Mouse (Mus musculus) E14TG2a.4 (cell line): ENCODE data around the gene Efcab10.

Experiments used
- H3K27me3 ChIP-seq: 2 replicates; pipeline ENCODE4 v1.6.1; 2014; ENCODE audit warnings: low read length, control low read depth; ENCODE audit not compliant: insufficient read depth
- H3K36me3 ChIP-seq: 2 replicates; pipeline ENCODE4 v1.6.1; 2014; ENCODE audit warnings: low read length, control low read depth; ENCODE audit not compliant: insufficient read depth
- H3K4me1 ChIP-seq: replicated peaks from 2 replicates; pipeline ENCODE4 v1.6.1; 2014; ENCODE audit warnings: low read depth, low read length, control low read depth
- H3K4me3 ChIP-seq: replicated peaks from 2 replicates; pipeline ENCODE4 v1.5.1; 2014; ENCODE audit warnings: mild to moderate bottlenecking, low read length
- H3K9me3 ChIP-seq: 2 replicates; pipeline ENCODE4 v1.6.1; 2014; ENCODE audit warnings: low read length, control low read depth
- CTCF ChIP-seq: conservative IDR thresholded peaks from 2 replicates; pipeline ENCODE4 v1.5.1; 2014; ENCODE audit warnings: low read length
- NANOG ChIP-seq: IDR thresholded peaks from 2 replicates; pipeline ENCODE4 v1.6.1; 2014; ENCODE audit warnings: borderline replicate concordance, low read length, mixed read lengths
- POU5F1 ChIP-seq: IDR thresholded peaks from 2 replicates; pipeline ENCODE4 v1.6.1; 2014; ENCODE audit warnings: low read length, borderline replicate concordance

Gene Efcab10

GRCm38 (mm10) chr12:33404996-33405395, 10.3 kb downstream of the Efcab10 start:
- Histone ChIP-seq H3K9me3 (no peaks in the 10 kb centered on the region), H3K27me3 (no peaks in the 10 kb centered on the region), H3K4me3 (no peak overlapping the region), H3K4me1 (peaks cover 16% of the 10 kb centered on the region), H3K36me3 (no peaks in the 10 kb centered on the region)
- TF ChIP-seq POU5F1 (no peak), CTCF (no peak), NANOG (no peak)

- TF ChIP-seq NANOG = no peak
- no peak for TF ChIP-seq POU5F1
- no peak for TF ChIP-seq CTCF
- Histone ChIP-seq H3K4me3 (no peak overlapping the region), H3K27me3 (no peaks in the 10 kb centered on the region), H3K36me3 (no peaks in the 10 kb centered on the region), H3K9me3 (no peaks in the 10 kb centered on the region), H3K4me1 (peaks cover 16% of the 10 kb centered on the region)
These were observed 10.9 kb downstream of the Efcab10 start for GRCm38 (mm10) chr12:33405398-33406026.

GRCm38 (mm10) chr12:33411580-33412151, 17.0 kb downstream of the Efcab10 start:
- H3K4me3 ChIP-seq = no peak overlapping the region
- no peaks in the 10 kb centered on the region for H3K9me3 ChIP-seq
- no peaks in the 10 kb centered on the region for H3K27me3 ChIP-seq
- no peak for TF ChIP-seq NANOG
- no peak for TF ChIP-seq POU5F1
- peak; percentile 36 for TF ChIP-seq CTCF
- H3K36me3 ChIP-seq = no peaks in the 10 kb centered on the region
- H3K4me1 ChIP-seq = no peaks in the 10 kb centered on the region

- TF ChIP-seq NANOG (no peak), POU5F1 (no peak), CTCF (peak; percentile 56)
- peaks cover 43% of the 10 kb centered on the region for H3K4me1 ChIP-seq
- H3K4me3 ChIP-seq = no peak overlapping the region
- no peaks in the 10 kb centered on the region for H3K27me3 ChIP-seq
- no peaks in the 10 kb centered on the region for H3K9me3 ChIP-seq
- H3K36me3 ChIP-seq = no peaks in the 10 kb centered on the region
These were observed 29.7 kb downstream of the Efcab10 start for GRCm38 (mm10) chr12:33424329-33424728.

GRCm38 (mm10) chr12:33427293-33427692, 32.6 kb downstream of the Efcab10 start:
- Histone ChIP-seq H3K4me3 (no peak overlapping the region), H3K9me3 (no peaks in the 10 kb centered on the region), H3K4me1 (peaks cover 61% of the 10 kb centered on the region), H3K36me3 (no peaks in the 10 kb centered on the region), H3K27me3 (no peaks in the 10 kb centered on the region)
- peak; percentile 47; the same call in 1 of the 2 replicates for TF ChIP-seq POU5F1
- TF ChIP-seq CTCF = no peak
- TF ChIP-seq NANOG = peak; percentile 48; the same call in 1 of the 2 replicates

GRCm38 (mm10) chr12:33427726-33428125, 33.1 kb downstream of the Efcab10 start:
- TF ChIP-seq POU5F1 (no peak), NANOG (no peak), CTCF (no peak)
- Histone ChIP-seq H3K27me3 (no peaks in the 10 kb centered on the region), H3K4me1 (peaks cover 66% of the 10 kb centered on the region), H3K36me3 (no peaks in the 10 kb centered on the region), H3K4me3 (no peak overlapping the region), H3K9me3 (no peaks in the 10 kb centered on the region)

- H3K27me3 ChIP-seq = no peaks in the 10 kb centered on the region
- no peaks in the 10 kb centered on the region for H3K9me3 ChIP-seq
- TF ChIP-seq CTCF (peak; percentile 57), NANOG (0 out of 2 replicates have a peak, but pooled peaks have one; percentile 16), POU5F1 (no peak)
- H3K4me3 ChIP-seq = peak within 1 kb of the TSS; percentile 98
- peaks cover 68% of the 10 kb centered on the region for H3K4me1 ChIP-seq
- peaks cover 9% of the 10 kb centered on the region for H3K36me3 ChIP-seq
These were observed 34.9 kb downstream of the Efcab10 start, which contains the start of gene Twistnb for GRCm38 (mm10) chr12:33429387-33430160. Twistnb (plus strand) TSS chr12:33429635.

- H3K9me3 ChIP-seq = no peaks in the 10 kb centered on the region
- TF ChIP-seq CTCF (no peak), NANOG (no peak), POU5F1 (no peak)
- peaks cover 36% of the 10 kb centered on the region for H3K36me3 ChIP-seq
- no peaks in the 10 kb centered on the region for H3K27me3 ChIP-seq
- H3K4me1 ChIP-seq = peaks cover 45% of the 10 kb centered on the region
- no peak overlapping the region for H3K4me3 ChIP-seq
These were observed 39.2 kb downstream of the Efcab10 start for GRCm38 (mm10) chr12:33433812-33434211.

GRCm38 (mm10) chr12:33434758-33435157, 40.1 kb downstream of the Efcab10 start:
- H3K27me3 ChIP-seq = no peaks in the 10 kb centered on the region
- H3K36me3 ChIP-seq = peaks cover 45% of the 10 kb centered on the region
- TF ChIP-seq POU5F1 = no peak
- TF ChIP-seq CTCF = peak; percentile 71
- no peaks in the 10 kb centered on the region for H3K9me3 ChIP-seq
- H3K4me3 ChIP-seq = no peak overlapping the region
- peaks cover 41% of the 10 kb centered on the region for H3K4me1 ChIP-seq
